Mouse (Mus musculus) hematopoietic multipotent progenitor cell, adult 10-12 weeks (in vitro differentiated cells): ENCODE measurements around the gene Fam171a2. TPM values are rescaled to one million over a fixed set of nuclear protein-coding genes. Genes with fewer than 3 reads are reported as not detected.

Experiments
- polyA plus RNA-seq: library from polyadenylated mRNA; stranded (reverse); fragments of >175 nt; gene quantifications from 2 replicates; pipeline ENCODE4 v1.2.3, GENCODE M21; 2012; ENCODE audit warnings: low replicate concordance

Gene Fam171a2
- polyA plus RNA-seq: 0.61 and 0.83 TPM in 2 replicates

GRCm38 (mm10) chr11:102447497-102447896, at the start of gene Fam171a2:
TSS of gene Fam171a2 (minus strand) at chr11:102447682.

GRCm38 (mm10) chr11:102469648-102470357, 22.3 kb upstream of the Fam171a2 start, which contains the start of gene Itga2b:
TSS of gene Itga2b (minus strand) at chr11:102470122.

GRCm38 (mm10) chr11:102430121-102431017, 17.1 kb downstream of the Fam171a2 start, which contains the start of gene Grn:
TSS of gene Grn (plus strand) at chr11:102430315.

GRCm38 (mm10) chr11:102407834-102408215, 39.7 kb downstream of the Fam171a2 start, which contains the start of gene Slc25a39:
TSS of gene Slc25a39 (minus strand) at chr11:102407946.

GRCm38 (mm10) chr11:102393238-102393634, 54.2 kb downstream of the Fam171a2 start, which contains the start of gene Rundc3a:
TSS of gene Rundc3a (plus strand) at chr11:102393403.

Other genes starting within 250 kb of the Fam171a2 start
- 125 and 273 TPM in 2 replicates for gene Hdac5, start 217.5 kb downstream of the Fam171a2 start, polyA plus RNA-seq
- 0.09 and 1.5 TPM in 2 replicates for gene BC030867, start 198.8 kb downstream of the Fam171a2 start, polyA plus RNA-seq
- gene Asb16, start 178.9 kb downstream of the Fam171a2 start, polyA plus RNA-seq: 0.11 TPM in 1 of 2 replicates, not detected in the other
- 53.7 and 63.0 TPM in 2 replicates for gene Tmub2, start 162.8 kb downstream of the Fam171a2 start, polyA plus RNA-seq
- gene Atxn7l3, start 151.1 kb downstream of the Fam171a2 start, polyA plus RNA-seq: 76.6 and 104 TPM in 2 replicates
- 95.4 and 155 TPM in 2 replicates for gene Ubtf, start 127.9 kb downstream of the Fam171a2 start, polyA plus RNA-seq
- 8.9 and 573 TPM in 2 replicates for gene Slc4a1, start 81.5 kb downstream of the Fam171a2 start, polyA plus RNA-seq
- 9.0 and 32.0 TPM in 2 replicates for gene Rundc3a, start 54.3 kb downstream of the Fam171a2 start, polyA plus RNA-seq
- 108 and 335 TPM in 2 replicates for gene Slc25a39, start 39.7 kb downstream of the Fam171a2 start, polyA plus RNA-seq
- gene Grn, start 17.4 kb downstream of the Fam171a2 start, polyA plus RNA-seq: 128 and 131 TPM in 2 replicates
- gene Itga2b, start 22.4 kb upstream of the Fam171a2 start, polyA plus RNA-seq: 9.0 TPM in 2 replicates
- gene Gpatch8, start 108.7 kb upstream of the Fam171a2 start, polyA plus RNA-seq: 12.9 and 21.0 TPM in 2 replicates
- gene Gm11627, start 131.8 kb upstream of the Fam171a2 start, polyA plus RNA-seq: not detected in 2 replicates
- 0.11 TPM in 1 of 2 replicates, not detected in the other for gene Fzd2, start 156.7 kb upstream of the Fam171a2 start, polyA plus RNA-seq
- not detected in 2 replicates for gene Meioc, start 216.0 kb upstream of the Fam171a2 start, polyA plus RNA-seq